Mouse (Mus musculus): Measurements from ENCODE around the gene Rgl2. TPM values are rescaled to one million over a fixed set of nuclear protein-coding genes. Genes with fewer than 3 reads are reported as not detected.
"Not testable (repeated sequence)": the region's sequence is repeated elsewhere in the genome, so short reads cannot be mapped to it uniquely, and the experiment has no call there.

The Rgl2 gene
- polyA plus RNA-seq, 1 experiment from 2014 or later: 69.9 TPM

DNA sequence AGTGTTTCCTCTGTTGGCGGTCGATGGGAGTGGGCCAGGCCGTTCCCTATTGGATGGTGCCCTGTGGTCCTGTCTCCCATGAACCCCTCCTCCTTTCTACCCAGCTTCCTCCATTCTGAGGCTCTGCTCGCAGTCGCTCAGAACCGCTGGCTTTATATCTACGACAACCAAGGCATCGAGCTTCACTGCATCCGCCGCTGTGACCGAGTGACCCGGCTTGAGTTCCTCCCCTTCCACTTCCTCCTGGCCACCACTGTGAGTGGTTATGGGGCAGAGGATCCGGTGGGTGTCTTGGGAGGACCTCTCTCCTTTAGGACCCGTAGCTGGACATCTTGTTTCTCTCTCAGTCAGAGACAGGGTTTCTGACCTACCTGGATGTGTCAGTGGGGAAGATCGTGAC is 14.1 kb downstream of the Rgl2 start:
- Histone ChIP-seq H3K36me3 (peaks cover 58% of the 10 kb centered on the region), H3K9me3 (no peaks in the 10 kb centered on the region), H3K4me2 (replicated peaks) (no peak overlapping the region), H3K4me3 (no peak overlapping the region), H3K4me1 (peaks cover 24% of the 10 kb centered on the region), H3K9ac (replicated peaks) (no peak overlapping the region), H3K27ac (replicated peaks) (no peak overlapping the region), H3K27me3 (no peaks in the 10 kb centered on the region)
- 93% methylated on average over 15 of the region's 15 CpGs for WGBS
- no peak for ATAC-seq (ENCODE audit: low FRiP score, low read depth)

DNA sequence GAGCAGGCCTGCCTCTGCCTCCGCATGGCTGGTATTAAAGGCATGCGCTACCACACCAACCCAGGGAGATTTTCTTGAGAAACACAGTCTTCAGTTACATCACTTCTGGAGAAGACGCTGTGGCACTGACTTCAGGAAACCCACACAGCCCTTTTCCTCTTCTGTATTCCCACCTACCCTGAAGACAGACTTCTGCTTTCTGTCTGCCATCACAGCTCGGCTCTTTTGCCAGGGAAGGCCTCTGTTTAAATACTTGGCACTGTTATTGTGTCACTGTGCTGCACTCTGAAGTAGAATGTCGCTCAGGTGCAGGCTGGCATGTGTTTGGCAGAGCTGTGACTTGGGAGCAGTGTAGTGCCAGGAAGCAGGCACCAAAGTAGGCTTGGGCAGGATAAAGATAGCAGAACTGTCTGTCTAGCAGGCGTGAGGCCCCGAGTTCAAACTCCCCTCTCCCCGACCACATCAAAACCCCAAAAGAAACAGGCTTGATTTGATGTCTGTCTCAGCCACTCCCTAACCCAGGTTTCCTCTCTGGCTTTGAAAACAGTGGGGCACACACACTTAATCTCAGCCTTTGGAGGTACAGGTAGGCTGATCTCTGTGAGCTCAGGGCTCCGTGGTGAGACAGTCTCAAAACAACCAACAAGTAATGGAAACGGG is 18.2 kb downstream of the Rgl2 start:
- Histone ChIP-seq H3K27me3 (no peaks in the 10 kb centered on the region), H3K4me3 (no peak overlapping the region), H3K27ac (replicated peaks) (no peak overlapping the region), H3K36me3 (peaks cover 77% of the 10 kb centered on the region), H3K9ac (replicated peaks) (no peak overlapping the region), H3K4me2 (replicated peaks) (no peak overlapping the region), H3K9me3 (no peaks in the 10 kb centered on the region), H3K4me1 (peaks cover 31% of the 10 kb centered on the region)
- no peak for ATAC-seq (ENCODE audit: low FRiP score, low read depth)
- 91% methylated on average over 10 of the region's 10 CpGs for WGBS

DNA sequence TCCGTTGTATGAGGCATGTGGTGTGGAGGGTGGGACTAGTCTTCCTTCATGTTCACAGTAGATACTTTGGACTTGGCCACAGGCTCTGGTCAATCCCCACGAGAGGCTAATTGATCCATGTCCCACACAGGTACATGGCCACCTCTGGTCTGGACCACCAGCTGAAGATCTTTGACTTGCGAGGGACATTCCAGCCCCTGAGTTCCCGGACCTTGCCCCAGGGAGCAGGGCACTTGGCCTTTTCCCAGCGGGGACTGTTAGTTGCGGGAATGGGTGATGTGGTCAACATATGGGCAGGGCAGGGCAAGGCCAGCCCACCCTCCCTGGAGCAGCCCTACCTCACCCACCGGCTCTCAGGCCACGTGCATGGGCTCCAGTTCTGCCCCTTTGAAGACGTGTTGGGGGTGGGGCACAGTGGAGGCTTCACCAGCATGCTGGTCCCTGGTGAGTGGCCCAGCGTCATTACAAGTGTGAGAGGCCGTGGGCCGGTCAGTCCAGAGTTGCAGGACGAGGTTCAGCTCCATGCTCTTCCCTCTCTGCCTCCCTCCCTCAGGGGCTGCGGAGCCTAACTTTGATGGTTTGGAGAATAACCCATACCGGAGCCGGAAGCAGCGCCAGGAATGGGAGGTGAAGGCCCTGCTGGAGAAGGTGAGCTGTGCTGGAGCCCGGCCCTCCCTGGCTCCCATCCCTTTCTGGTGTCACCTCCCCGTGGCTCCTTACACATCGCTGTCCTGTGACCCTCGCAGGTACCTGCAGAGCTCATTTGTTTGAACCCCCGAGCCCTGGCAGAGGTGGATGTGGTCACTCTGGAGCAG is 19.0 kb downstream of the Rgl2 start:
- WGBS: 87% methylated on average over 22 of the region's 22 CpGs
- H3K27me3 ChIP-seq: no peaks in the 10 kb centered on the region
- H3K4me1 ChIP-seq: peaks cover 38% of the 10 kb centered on the region
- no peak overlapping the region for H3K9ac ChIP-seq (replicated peaks)
- H3K4me2 ChIP-seq (replicated peaks): no peak overlapping the region
- H3K36me3 ChIP-seq: peaks cover 77% of the 10 kb centered on the region
- H3K27ac ChIP-seq (replicated peaks): no peak overlapping the region
- no peaks in the 10 kb centered on the region for H3K9me3 ChIP-seq
- H3K4me3 ChIP-seq: no peak overlapping the region
- no peak for ATAC-seq (ENCODE audit: low FRiP score, low read depth)

DNA sequence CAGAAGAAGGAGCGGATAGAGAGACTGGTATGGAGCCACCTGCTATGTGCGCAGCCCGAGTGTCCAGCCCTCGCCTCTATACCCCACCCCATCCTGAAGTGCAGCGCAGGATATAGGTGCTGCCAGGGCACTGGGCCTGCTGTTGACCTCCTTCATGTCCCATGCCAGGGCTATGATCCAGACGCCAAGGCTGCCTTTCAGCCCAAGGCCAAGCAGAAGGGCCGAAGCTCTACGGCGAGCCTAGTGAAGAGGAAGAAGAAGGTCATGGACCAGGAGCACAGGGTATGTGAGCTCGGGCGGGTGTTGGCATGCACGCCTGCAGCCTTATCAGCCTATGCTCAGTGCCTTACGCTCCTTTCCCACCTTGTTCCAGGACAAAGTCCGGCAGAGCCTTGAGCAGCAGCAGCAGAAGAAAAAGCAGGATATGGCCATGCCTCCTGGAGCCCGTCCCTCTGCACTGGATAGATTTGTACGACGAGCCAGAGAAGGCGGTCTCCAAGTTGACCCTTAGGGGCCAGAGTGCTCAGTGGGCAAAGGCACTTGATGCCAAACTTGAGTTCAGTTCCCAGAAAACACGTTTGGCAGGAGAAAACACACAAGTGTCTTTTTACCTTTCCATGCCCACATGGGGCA is 19.7 kb downstream of the Rgl2 start:
- WGBS: 93% methylated on average over 19 of the region's 19 CpGs
- Histone ChIP-seq H3K9ac (replicated peaks) (no peak overlapping the region), H3K27me3 (no peaks in the 10 kb centered on the region), H3K36me3 (peaks cover 75% of the 10 kb centered on the region), H3K4me1 (peaks cover 46% of the 10 kb centered on the region), H3K9me3 (no peaks in the 10 kb centered on the region), H3K4me2 (replicated peaks) (no peak overlapping the region), H3K27ac (replicated peaks) (no peak overlapping the region), H3K4me3 (no peak overlapping the region)
- ATAC-seq (ENCODE audit: low FRiP score, low read depth): no peak

DNA sequence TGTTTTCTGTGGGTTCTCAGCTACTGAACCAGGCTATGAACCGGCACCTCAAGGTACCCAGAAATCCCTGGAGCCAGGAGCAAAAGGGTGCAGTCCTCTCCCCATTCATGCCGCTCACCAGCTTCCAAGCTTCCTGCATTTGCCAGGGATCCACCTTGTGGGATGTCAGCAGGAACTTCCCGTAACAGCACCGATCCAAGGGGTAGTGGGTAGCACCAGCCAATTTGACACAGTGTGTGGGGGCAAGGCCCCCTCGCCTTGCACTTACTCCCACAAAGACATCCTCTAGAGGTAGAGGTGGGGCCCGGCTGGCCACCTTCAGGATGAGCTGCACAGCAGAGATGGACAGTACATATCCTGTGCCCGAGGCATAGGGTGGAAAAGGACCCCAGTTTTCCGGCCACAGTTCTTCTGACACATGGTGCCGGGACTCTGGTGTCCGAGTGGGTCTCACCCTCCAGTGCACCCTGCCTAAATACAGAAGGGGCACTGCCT is 20.8 kb downstream of the Rgl2 start:
- no peaks in the 10 kb centered on the region for H3K9me3 ChIP-seq
- H3K27me3 ChIP-seq: no peaks in the 10 kb centered on the region
- peak overlapping the region; percentile 89; the same call in 1 of the 2 replicates for H3K27ac ChIP-seq (replicated peaks)
- H3K36me3 ChIP-seq: peaks cover 66% of the 10 kb centered on the region
- ATAC-seq (ENCODE audit: low FRiP score, low read depth): no peak
- peaks cover 54% of the 10 kb centered on the region for H3K4me1 ChIP-seq
- 74% methylated on average over 10 of the region's 10 CpGs for whole genome bisulfite sequencing
- H3K4me2 ChIP-seq (replicated peaks): peak overlapping the region; percentile 76
- peak overlapping the region; percentile 48 for H3K4me3 ChIP-seq
- peak overlapping the region; percentile 63 for H3K9ac ChIP-seq (replicated peaks)

DNA sequence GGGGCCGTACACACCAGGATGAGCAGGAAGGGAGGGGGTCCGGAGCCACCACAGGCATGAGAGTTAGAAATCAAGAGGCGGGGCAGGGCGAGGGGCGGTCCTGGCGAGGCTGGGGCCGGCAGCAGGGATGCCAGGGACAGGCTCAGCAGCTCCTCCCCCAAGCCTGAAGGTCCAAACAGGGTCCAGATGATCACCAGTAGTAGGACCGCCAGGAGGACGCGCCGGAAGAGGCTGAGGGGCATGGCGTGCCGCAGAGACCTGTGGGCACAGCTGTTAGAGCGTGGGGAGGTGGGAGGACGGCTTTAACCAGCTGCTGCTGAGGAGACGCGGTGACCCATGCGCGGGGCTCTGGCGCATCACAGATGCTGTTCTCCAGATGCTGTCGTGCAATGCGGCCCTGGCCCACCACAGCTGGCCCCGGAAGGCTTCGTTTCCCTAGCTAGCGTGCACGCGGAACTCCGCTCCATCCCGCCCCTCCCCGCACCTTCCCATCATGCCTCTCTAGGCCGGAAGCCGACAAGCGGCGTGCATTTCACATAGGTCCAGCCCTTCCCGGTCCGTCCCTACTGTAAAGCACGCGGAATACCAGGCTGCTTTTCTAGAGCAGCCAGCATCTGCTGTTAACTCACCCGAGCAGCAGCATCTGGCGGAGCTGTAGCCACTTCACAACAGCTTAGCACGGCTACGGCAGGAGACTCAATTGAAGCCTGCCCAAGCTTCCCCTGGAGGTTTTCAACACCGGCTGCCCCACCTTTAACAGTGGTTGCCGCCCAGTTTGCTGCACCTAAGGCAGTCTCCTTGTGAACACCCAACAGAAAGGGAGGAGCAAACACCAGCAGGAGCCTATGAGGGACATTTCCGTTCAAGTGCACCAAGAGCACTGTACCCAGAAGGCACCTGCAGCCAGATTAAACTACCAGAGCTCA is 21.9 kb downstream of the Rgl2 start, which contains the start of gene B3galt4:
B3galt4 (minus strand) TSS at position 468 of the 926 bp plus-strand sequence.
- H3K4me3 ChIP-seq: peak within 1 kb of the TSS; percentile 48
- no peaks in the 10 kb centered on the region for H3K9me3 ChIP-seq
- H3K9ac ChIP-seq (replicated peaks): peak within 1 kb of the TSS; percentile 63
- H3K4me1 ChIP-seq: peaks cover 55% of the 10 kb centered on the region
- H3K27ac ChIP-seq (replicated peaks): peak within 1 kb of the TSS; percentile 89
- peaks cover 55% of the 10 kb centered on the region for H3K36me3 ChIP-seq
- H3K27me3 ChIP-seq: no peaks in the 10 kb centered on the region
- peak; percentile 67 for ATAC-seq (ENCODE audit: low FRiP score, low read depth)
- WGBS: 2% methylated on average over 45 of the region's 45 CpGs
- H3K4me2 ChIP-seq (replicated peaks): peak within 1 kb of the TSS; percentile 76

DNA sequence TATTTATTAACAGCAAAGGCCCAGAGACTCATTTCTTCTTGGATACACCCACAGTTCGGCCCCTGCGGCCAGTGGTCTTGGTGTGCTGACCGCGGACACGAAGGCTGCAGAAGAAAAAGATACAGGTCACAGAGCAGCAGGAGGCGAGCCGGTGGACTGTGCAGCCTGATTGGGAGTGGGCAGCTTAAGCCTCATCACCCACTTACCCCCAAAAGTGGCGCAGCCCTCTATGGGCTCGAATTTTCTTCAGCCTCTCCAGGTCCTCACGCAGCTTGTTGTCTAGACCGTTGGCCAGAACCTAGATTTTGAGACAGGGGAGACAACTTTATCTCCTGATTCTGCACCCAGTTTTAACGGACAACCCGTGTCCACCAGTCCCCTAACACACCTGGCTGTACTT is 22.7 kb downstream of the Rgl2 start:
- Histone ChIP-seq H3K4me2 (replicated peaks) (peak overlapping the region; percentile 76), H3K4me3 (peak overlapping the region; percentile 48; the same call in 1 of the 2 replicates), H3K27ac (replicated peaks) (peak overlapping the region; percentile 89; the same call in 1 of the 2 replicates), H3K36me3 (peaks cover 49% of the 10 kb centered on the region), H3K4me1 (peaks cover 61% of the 10 kb centered on the region)
- not testable (repeated sequence) for H3K27me3 ChIP-seq; H3K9ac ChIP-seq (replicated peaks); H3K9me3 ChIP-seq; ATAC-seq (ENCODE audit: low FRiP score, low read depth)
- WGBS: 71% methylated on average over 13 of the region's 13 CpGs

DNA sequence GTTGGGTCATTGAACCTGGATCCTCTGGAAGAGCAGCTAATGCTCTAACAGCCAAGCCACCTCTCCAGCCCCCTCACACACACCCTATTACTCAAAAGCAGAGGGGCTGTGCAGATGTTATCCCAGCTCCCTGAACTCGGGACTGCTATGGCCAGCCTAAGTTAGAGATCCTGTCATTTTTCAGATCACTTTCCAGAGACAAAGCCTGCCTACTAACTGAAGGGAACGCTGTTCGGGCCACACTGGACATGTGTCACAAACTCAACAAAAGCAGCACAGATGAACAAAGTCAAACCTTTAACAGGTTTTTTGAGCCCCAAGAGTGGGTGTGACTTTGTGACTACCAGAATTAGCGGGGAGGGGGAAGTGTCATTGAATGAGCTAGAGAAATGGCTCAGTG is 23.5 kb downstream of the Rgl2 start:
- whole genome bisulfite sequencing: 88% methylated on average over 4 of the region's 4 CpGs
- H3K4me2 ChIP-seq (replicated peaks): peak overlapping the region; percentile 22; the same call in 1 of the 2 replicates
- 0 out of 2 replicates have a peak overlapping the region, but pooled peaks have one; percentile 10 for H3K4me3 ChIP-seq
- no peak overlapping the region for H3K27ac ChIP-seq (replicated peaks)
- no peak for ATAC-seq (ENCODE audit: low FRiP score, low read depth)
- H3K27me3 ChIP-seq: no peaks in the 10 kb centered on the region
- no peaks in the 10 kb centered on the region for H3K9me3 ChIP-seq
- H3K4me1 ChIP-seq: peaks cover 63% of the 10 kb centered on the region
- peaks cover 44% of the 10 kb centered on the region for H3K36me3 ChIP-seq
- H3K9ac ChIP-seq (replicated peaks): no peak overlapping the region

DNA sequence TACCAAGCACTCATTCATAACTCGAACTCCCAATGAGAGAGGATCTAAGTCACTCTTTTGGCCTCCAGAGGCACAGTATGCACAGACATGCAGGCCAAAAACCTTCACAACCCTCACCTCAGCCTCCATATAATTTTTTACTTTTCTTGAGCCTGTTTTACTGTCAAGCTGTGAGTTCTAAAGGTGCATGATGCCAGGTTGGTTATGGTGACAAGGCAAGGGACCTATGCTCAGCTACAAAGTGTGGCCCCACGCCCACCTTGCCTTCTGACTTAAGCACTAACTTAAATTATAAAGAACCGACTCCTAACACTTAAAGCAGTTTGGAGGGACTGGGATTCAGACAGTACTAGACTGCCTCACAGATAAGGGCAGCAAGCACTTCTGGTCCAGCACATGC is 24.0 kb downstream of the Rgl2 start:
- no peak overlapping the region for H3K9ac ChIP-seq (replicated peaks)
- no peak overlapping the region for H3K27ac ChIP-seq (replicated peaks)
- peaks cover 63% of the 10 kb centered on the region for H3K4me1 ChIP-seq
- no peaks in the 10 kb centered on the region for H3K9me3 ChIP-seq
- H3K36me3 ChIP-seq: peaks cover 44% of the 10 kb centered on the region
- H3K4me3 ChIP-seq: no peak overlapping the region
- no peaks in the 10 kb centered on the region for H3K27me3 ChIP-seq
- 84% methylated on average over 3 of the region's 3 CpGs for WGBS
- ATAC-seq (ENCODE audit: low FRiP score, low read depth): no peak
- no peak overlapping the region; the same call in 1 of the 2 replicates for H3K4me2 ChIP-seq (replicated peaks)

DNA sequence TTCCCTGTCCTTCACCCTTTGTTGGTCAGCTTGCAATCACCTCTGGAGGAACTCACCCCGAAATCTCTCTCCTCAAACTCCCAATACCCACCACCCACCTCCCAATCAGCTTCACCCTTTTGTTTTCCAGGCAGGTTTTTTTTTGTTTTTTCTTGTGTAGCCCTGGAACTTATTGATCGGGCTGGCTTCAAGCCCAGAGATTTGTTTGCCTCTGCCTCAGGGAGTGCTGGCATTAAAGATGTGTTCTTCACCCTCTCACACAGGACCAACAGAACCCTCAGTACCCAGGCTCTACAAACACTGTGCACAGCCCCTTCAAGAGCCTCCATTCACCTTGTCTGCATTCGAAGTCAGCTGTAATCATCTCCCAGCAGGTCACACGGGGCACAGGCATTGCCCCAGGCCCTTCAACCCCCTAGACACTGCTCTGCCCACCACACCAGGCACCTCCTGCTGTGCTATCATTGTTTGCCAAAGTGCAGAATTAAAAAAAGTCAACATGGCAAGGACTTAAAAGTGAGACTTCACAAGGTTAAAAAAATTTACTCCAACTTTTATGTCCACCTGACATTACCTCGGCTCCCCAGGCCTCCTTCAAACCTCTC is 24.7 kb downstream of the Rgl2 start:
- Histone ChIP-seq H3K4me3 (peak overlapping the region; percentile 91), H3K9ac (replicated peaks) (peak overlapping the region; percentile 99), H3K36me3 (peaks cover 44% of the 10 kb centered on the region), H3K4me2 (replicated peaks) (peak overlapping the region; percentile 96), H3K27ac (replicated peaks) (0 out of 2 replicates have a peak overlapping the region, but pooled peaks have one; percentile 86), H3K27me3 (no peaks in the 10 kb centered on the region), H3K9me3 (no peaks in the 10 kb centered on the region), H3K4me1 (peaks cover 63% of the 10 kb centered on the region)
- 44% methylated on average over 5 of the region's 5 CpGs for WGBS
- no peak for ATAC-seq (ENCODE audit: low FRiP score, low read depth)
